Mouse (Mus musculus): ENCODE results near the gene Ccnk. TPM values are rescaled to one million over a fixed set of nuclear protein-coding genes. Genes with fewer than 3 reads are reported as not detected.

The Ccnk gene
- total RNA-seq, 2 experiments from 2014 or later: 127 to 147 TPM

- no peak for DNase-seq (ENCODE audit: low spot score)
These were observed 41.8 kb downstream of the Ccnk start for GRCm38 (mm10) chr12:108221206-108221605.

GRCm38 (mm10) chr12:108221712-108222111 is 42.3 kb downstream of the Ccnk start:
- DNase-seq (ENCODE audit: low spot score): no peak

- no peak for DNase-seq (ENCODE audit: low spot score)
These were observed 44.0 kb downstream of the Ccnk start for GRCm38 (mm10) chr12:108223357-108223756.

GRCm38 (mm10) chr12:108225781-108226180 is 46.4 kb downstream of the Ccnk start:
- DNase-seq (ENCODE audit: low spot score): no peak

- DNase-seq (ENCODE audit: low spot score): no peak
These were observed 46.8 kb downstream of the Ccnk start for GRCm38 (mm10) chr12:108226216-108226615.

GRCm38 (mm10) chr12:108226941-108227340 is 47.6 kb downstream of the Ccnk start:
- DNase-seq (ENCODE audit: low spot score): no peak

GRCm38 (mm10) chr12:108227527-108227926 is 48.1 kb downstream of the Ccnk start:
- DNase-seq (ENCODE audit: low spot score): no peak

- DNase-seq (ENCODE audit: low spot score): no peak
These were observed 50.7 kb downstream of the Ccnk start for GRCm38 (mm10) chr12:108230077-108230476.

- peak; percentile 54 for DNase-seq (ENCODE audit: low spot score)
These were observed 51.7 kb downstream of the Ccnk start for GRCm38 (mm10) chr12:108230821-108231794.

GRCm38 (mm10) chr12:108231901-108232300 is 52.5 kb downstream of the Ccnk start:
- DNase-seq (ENCODE audit: low spot score): no peak

- no peak for DNase-seq (ENCODE audit: low spot score)
These were observed 54.4 kb downstream of the Ccnk start for GRCm38 (mm10) chr12:108233736-108234135.

GRCm38 (mm10) chr12:108234832-108235602 is 55.6 kb downstream of the Ccnk start:
- no peak for DNase-seq (ENCODE audit: low spot score)

- no peak for DNase-seq (ENCODE audit: low spot score)
These were observed 56.7 kb downstream of the Ccnk start for GRCm38 (mm10) chr12:108235976-108236555.

GRCm38 (mm10) chr12:108237300-108238006 is 58.1 kb downstream of the Ccnk start:
- DNase-seq (ENCODE audit: low spot score): no peak

- no peak for DNase-seq (ENCODE audit: low spot score)
These were observed 59.1 kb downstream of the Ccnk start for GRCm38 (mm10) chr12:108238395-108239035.

GRCm38 (mm10) chr12:108239441-108239840 is 60.1 kb downstream of the Ccnk start:
- peak; percentile 39 for DNase-seq (ENCODE audit: low spot score)

GRCm38 (mm10) chr12:108240401-108240890 is 61.1 kb downstream of the Ccnk start:
- no peak for DNase-seq (ENCODE audit: low spot score)

GRCm38 (mm10) chr12:108240953-108241588 is 61.7 kb downstream of the Ccnk start:
- DNase-seq (ENCODE audit: low spot score): no peak

GRCm38 (mm10) chr12:108241626-108242025 is 62.2 kb downstream of the Ccnk start:
- DNase-seq (ENCODE audit: low spot score): no peak

GRCm38 (mm10) chr12:108242243-108242745 is 62.9 kb downstream of the Ccnk start:
- no peak for DNase-seq (ENCODE audit: low spot score)

Measured in gastrocnemius, adult 18-20 months (tissue).